Mouse (Mus musculus) macrophage (primary cell): Measurements from ENCODE around the gene Rtel1. TPM values are rescaled to one million over a fixed set of nuclear protein-coding genes. Genes with fewer than 3 reads are reported as not detected.
A peak's percentile ranks its signal among the peaks of the same experiment; 100 is the strongest.

ENCODE experiments used
- H3K27ac ChIP-seq: fragments of 350-480 bp; formaldehyde crosslinking; 2 replicates; pipeline ENCODE4 v1.9.0; 2021
- H3K36me3 ChIP-seq: fragments of 350-480 bp; formaldehyde crosslinking; 2 replicates; pipeline ENCODE4 v1.9.0; 2021; ENCODE audit errors: inconsistent target
- H3K4me3 ChIP-seq: fragments of 350-480 bp; formaldehyde crosslinking; 2 replicates; pipeline ENCODE4 v1.9.0; 2021; ENCODE audit errors: inconsistent target
- H3K79me2 ChIP-seq: fragments of 350-480 bp; formaldehyde crosslinking; 2 replicates; pipeline ENCODE4 v1.9.0; 2021; ENCODE audit errors: inconsistent target
- WGBS: methylation state at CpG from one replicate; pipeline ENCODE4 v1.1.7; 2026; ENCODE audit warnings: inconsistent platforms; ENCODE audit not compliant: missing documents; 5-methylcytosine and 5-hydroxymethylcytosine counted together
- polyA plus RNA-seq: library from polyadenylated mRNA; stranded (reverse); fragments of 250-400 nt; gene quantifications from 3 replicates; pipeline ENCODE4 v1.2.4, GENCODE M21; 2018; ENCODE audit warnings: inconsistent platforms

Gene Rtel1
- polyA plus RNA-seq, 1 experiment from 2014 or later: 4.9 TPM

GRCm38 (mm10) chr2:181307144-181307804 lies 12.3 kb upstream of the Rtel1 start:
- 34% methylated on average over 30 of the region's 30 CpGs for WGBS
- no peak overlapping the region for H3K27ac ChIP-seq
- no peaks in the 10 kb centered on the region for H3K79me2 ChIP-seq

DNA sequence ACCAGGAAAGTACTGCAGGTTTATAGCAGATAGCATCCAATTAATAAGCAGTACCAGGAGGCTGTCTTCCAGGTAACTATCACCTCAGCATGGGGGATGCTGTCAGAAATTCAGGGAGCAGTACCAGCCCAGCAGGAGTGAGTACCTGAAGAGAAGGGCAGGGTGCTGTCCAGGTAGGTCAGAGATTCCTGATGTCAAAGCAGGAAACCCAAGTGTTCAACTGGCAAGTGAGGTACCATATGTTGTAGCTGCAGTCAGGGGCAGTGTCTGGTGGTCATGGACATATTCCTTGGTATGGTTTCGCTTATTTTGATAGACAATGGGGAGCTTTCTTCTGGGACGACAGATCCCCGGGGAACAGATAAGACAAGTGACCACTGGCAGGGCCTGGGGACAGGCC lies 7.1 kb upstream of the Rtel1 start:
- no peak overlapping the region for H3K4me3 ChIP-seq
- 81% methylated on average over 3 of the region's 3 CpGs for WGBS

More at GRCm38 (mm10) chr2:181307144-181307804, 12.3 kb upstream of the Rtel1 start:
- Histone ChIP-seq H3K36me3 (no peaks in the 10 kb centered on the region), H3K4me3 (no peak overlapping the region)

GRCm38 (mm10) chr2:181313006-181313343 lies 6.6 kb upstream of the Rtel1 start:
- H3K27ac ChIP-seq: no peak overlapping the region
- no peaks in the 10 kb centered on the region for H3K79me2 ChIP-seq
- no peak overlapping the region for H3K4me3 ChIP-seq
- H3K36me3 ChIP-seq: no peaks in the 10 kb centered on the region
- 35% methylated on average over 5 of the region's 5 CpGs for WGBS

More for the DNA sequence above, 7.1 kb upstream of the Rtel1 start:
- Histone ChIP-seq H3K27ac (no peak overlapping the region), H3K36me3 (no peaks in the 10 kb centered on the region), H3K79me2 (no peaks in the 10 kb centered on the region)

DNA sequence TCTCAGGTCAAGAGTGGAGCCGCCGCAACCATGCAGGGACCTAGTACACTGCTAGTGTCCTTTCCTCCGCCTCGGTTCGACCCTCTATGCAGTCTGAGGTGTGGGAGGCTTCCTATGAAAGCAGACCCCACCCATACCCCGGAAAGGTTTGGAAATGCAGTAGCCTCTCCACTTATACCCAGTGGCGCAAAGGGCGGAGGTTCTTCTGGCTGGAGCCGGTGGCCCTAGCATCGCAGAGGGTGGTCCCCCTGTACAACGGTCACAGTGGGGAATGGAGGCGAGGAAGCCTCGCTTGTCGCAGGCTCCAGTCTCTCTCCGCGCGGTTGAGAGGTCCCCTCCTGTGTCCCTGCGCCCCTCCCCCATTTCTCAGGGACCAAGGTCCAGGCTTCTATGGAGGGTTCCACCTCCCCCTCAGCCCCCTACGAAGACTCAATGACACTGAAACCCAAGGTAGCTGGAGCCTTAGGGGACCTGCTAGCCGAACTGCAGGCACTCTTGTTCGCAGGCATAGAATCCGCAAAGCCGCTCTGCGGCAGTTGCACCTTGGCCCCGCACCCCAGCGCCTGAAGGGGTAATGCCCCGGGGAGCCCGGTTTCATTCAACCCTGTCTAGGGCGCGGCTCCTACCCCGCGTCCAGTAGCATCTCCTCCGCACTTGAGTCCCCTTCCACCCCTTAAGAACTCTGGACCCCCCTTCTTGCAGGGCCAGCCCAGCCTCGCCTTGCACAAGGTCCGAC lies 6.0 kb upstream of the Rtel1 start:
- Histone ChIP-seq H3K36me3 (no peaks in the 10 kb centered on the region), H3K79me2 (no peaks in the 10 kb centered on the region), H3K27ac (no peak overlapping the region), H3K4me3 (no peak overlapping the region)
- 16% methylated on average over 35 of the region's 35 CpGs for WGBS

GRCm38 (mm10) chr2:181314080-181314810 lies 5.3 kb upstream of the Rtel1 start, which contains the start of gene Stmn3:
Stmn3 (minus strand) TSS chr2:181314500.
- no peak within 1 kb of the TSS for H3K4me3 ChIP-seq
- WGBS: 13% methylated on average over 17 of the region's 23 CpGs

GRCm38 (mm10) chr2:181320103-181320499 lies 562 bp downstream of the Rtel1 start:
- Histone ChIP-seq H3K27ac (peak overlapping the region; percentile 61), H3K4me3 (peak overlapping the region; percentile 67)
- WGBS: 10% methylated on average over 7 of the region's 7 CpGs

More at GRCm38 (mm10) chr2:181314080-181314810, 5.3 kb upstream of the Rtel1 start, which contains the start of gene Stmn3:
- Histone ChIP-seq H3K36me3 (no peaks in the 10 kb centered on the region), H3K79me2 (no peaks in the 10 kb centered on the region), H3K27ac (no peak within 1 kb of the TSS)

DNA sequence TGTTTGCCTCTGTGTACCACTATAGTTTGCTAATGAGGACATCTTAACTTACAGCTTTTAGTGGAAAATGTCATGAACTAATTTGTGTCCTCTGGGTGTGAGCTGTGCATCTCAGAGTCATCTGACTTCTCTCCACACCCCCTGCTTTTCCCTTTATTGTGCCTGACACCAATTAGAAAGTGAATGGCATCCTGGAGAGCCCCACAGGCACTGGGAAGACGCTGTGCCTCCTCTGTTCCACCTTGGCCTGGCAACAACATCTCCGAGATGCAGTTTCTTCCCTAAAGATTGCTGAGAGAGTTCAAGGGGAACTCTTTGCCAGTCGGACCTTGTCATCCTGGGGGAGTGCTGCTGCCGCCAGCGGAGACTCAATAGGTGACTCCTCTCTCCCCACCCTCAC lies 2.6 kb downstream of the Rtel1 start:
- H3K36me3 ChIP-seq: peaks cover 10% of the 10 kb centered on the region; the same call in 1 of the 2 replicates

More at GRCm38 (mm10) chr2:181320103-181320499, 562 bp downstream of the Rtel1 start:
- Histone ChIP-seq H3K36me3 (peaks cover 10% of the 10 kb centered on the region; the same call in 1 of the 2 replicates), H3K79me2 (no peaks in the 10 kb centered on the region)

GRCm38 (mm10) chr2:181326098-181326497 lies 6.6 kb downstream of the Rtel1 start:
- no peak overlapping the region for H3K27ac ChIP-seq
- H3K4me3 ChIP-seq: no peak overlapping the region
- peaks cover 10% of the 10 kb centered on the region; the same call in 1 of the 2 replicates for H3K36me3 ChIP-seq
- 95% methylated on average over 2 of the region's 2 CpGs for WGBS
- no peaks in the 10 kb centered on the region for H3K79me2 ChIP-seq

More for the DNA sequence above, 2.6 kb downstream of the Rtel1 start:
- Histone ChIP-seq H3K79me2 (no peaks in the 10 kb centered on the region), H3K4me3 (no peak overlapping the region), H3K27ac (no peak overlapping the region)
- 96% methylated on average over 5 of the region's 5 CpGs for WGBS

GRCm38 (mm10) chr2:181332542-181332941 lies 13.0 kb downstream of the Rtel1 start:
- Histone ChIP-seq H3K36me3 (no peaks in the 10 kb centered on the region), H3K4me3 (no peak overlapping the region), H3K79me2 (no peaks in the 10 kb centered on the region), H3K27ac (no peak overlapping the region)

GRCm38 (mm10) chr2:181334023-181334422 lies 14.5 kb downstream of the Rtel1 start:
- WGBS: 67% methylated on average over 3 of the region's 3 CpGs
- no peaks in the 10 kb centered on the region for H3K36me3 ChIP-seq
- no peaks in the 10 kb centered on the region for H3K79me2 ChIP-seq
- H3K27ac ChIP-seq: no peak overlapping the region
- no peak overlapping the region for H3K4me3 ChIP-seq

GRCm38 (mm10) chr2:181340426-181340825 lies 20.9 kb downstream of the Rtel1 start:
- Histone ChIP-seq H3K36me3 (no peaks in the 10 kb centered on the region; the same call in 1 of the 2 replicates), H3K27ac (no peak overlapping the region), H3K79me2 (no peaks in the 10 kb centered on the region), H3K4me3 (no peak overlapping the region)
- 95% methylated on average over 4 of the region's 4 CpGs for WGBS

- WGBS: 95% methylated on average over 5 of the region's 6 CpGs
- Histone ChIP-seq H3K36me3 (no peaks in the 10 kb centered on the region; the same call in 1 of the 2 replicates), H3K4me3 (no peak overlapping the region), H3K79me2 (no peaks in the 10 kb centered on the region), H3K27ac (no peak overlapping the region)
These were observed 23.2 kb downstream of the Rtel1 start for GRCm38 (mm10) chr2:181342766-181343165.

DNA sequence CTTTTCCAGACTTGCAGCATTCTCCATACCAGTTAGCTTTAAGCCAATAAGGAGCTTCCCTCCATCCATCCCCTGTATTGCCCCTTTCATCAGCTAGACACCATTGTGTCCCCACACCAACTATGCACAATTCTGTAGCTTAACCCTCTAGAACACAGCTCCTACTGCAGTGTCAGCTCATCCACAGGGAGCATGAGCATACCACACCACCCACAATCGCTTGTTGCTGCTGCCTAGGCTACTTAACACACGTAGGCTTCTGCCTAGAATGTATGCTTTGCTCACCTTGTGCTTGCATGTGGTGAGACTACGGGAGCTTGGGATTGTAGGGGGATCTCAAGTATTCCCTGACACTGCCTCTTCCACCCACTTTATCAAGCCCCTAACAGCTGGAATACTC lies 37.2 kb downstream of the Rtel1 start:
- WGBS: 96% methylated on average over 3 of the region's 3 CpGs
- Histone ChIP-seq H3K79me2 (no peaks in the 10 kb centered on the region), H3K36me3 (peaks cover 49% of the 10 kb centered on the region), H3K4me3 (no peak overlapping the region), H3K27ac (no peak overlapping the region)

GRCm38 (mm10) chr2:181363946-181364345 lies 44.4 kb downstream of the Rtel1 start:
- peak overlapping the region; percentile 84 for H3K4me3 ChIP-seq
- WGBS: 80% methylated on average over 3 of the region's 3 CpGs
- peaks cover 38% of the 10 kb centered on the region for H3K36me3 ChIP-seq
- H3K27ac ChIP-seq: no peak overlapping the region
- H3K79me2 ChIP-seq: peaks cover 55% of the 10 kb centered on the region
